Mouse (Mus musculus) embryonic facial prominence, embryonic 15.5 days (tissue): Measurements from ENCODE around the gene Vmn1r206. TPM values are rescaled to one million over a fixed set of nuclear protein-coding genes. Genes with fewer than 3 reads are reported as not detected.
"Not testable (repeated sequence)": the region's sequence is repeated elsewhere in the genome, so short reads cannot be mapped to it uniquely, and the experiment has no call there.

Experiments
- ATAC-seq: fragments of 200-750 bp; cut with Nextera tagmentation; 2 replicates; pipeline ENCODE4 v1.8.0; 2017; ENCODE audit warnings: low read depth, moderate TSS enrichment; ENCODE audit not compliant: insufficient number of reproducible peaks, low FRiP score, low TSS enrichment
- H3K27ac ChIP-seq: fragments of 300-500 bp; sonication (generic); replicated peaks from 2 replicates; pipeline ENCODE4 v1.5.1; 2015; ENCODE audit warnings: mild to moderate bottlenecking, inconsistent platforms
- H3K27me3 ChIP-seq: fragments of 300-500 bp; sonication (generic); 2 replicates; pipeline ENCODE4 v1.6.1; 2015; ENCODE audit warnings: inconsistent platforms
- H3K36me3 ChIP-seq: fragments of 300-500 bp; sonication (generic); 2 replicates; pipeline ENCODE4 v1.6.1; 2015; ENCODE audit warnings: mild to moderate bottlenecking, inconsistent platforms
- H3K4me1 ChIP-seq: fragments of 300-500 bp; sonication (generic); 2 replicates; pipeline ENCODE4 v1.6.1; 2015; ENCODE audit warnings: inconsistent platforms
- H3K4me2 ChIP-seq: fragments of 300-500 bp; sonication (generic); replicated peaks from 2 replicates; pipeline ENCODE4 v1.6.1; 2015; ENCODE audit warnings: mild to moderate bottlenecking, inconsistent platforms
- H3K4me3 ChIP-seq: fragments of 300-500 bp; sonication (generic); replicated peaks from 2 replicates; pipeline ENCODE4 v1.5.1; 2015; ENCODE audit warnings: mild to moderate bottlenecking, inconsistent platforms
- H3K9ac ChIP-seq: fragments of 300-500 bp; sonication (generic); 2 replicates; pipeline ENCODE4 v1.6.1; 2015; ENCODE audit warnings: inconsistent platforms
- H3K9me3 ChIP-seq: fragments of 300-500 bp; sonication (generic); replicated peaks from 2 replicates; pipeline ENCODE4 v1.6.1; 2016; ENCODE audit warnings: inconsistent platforms
- WGBS: fragments of 180-500 bp; shearing (Covaris S2); methylation state at CpG from one replicate; pipeline ENCODE4 v1.1.7; 2015; 5-methylcytosine and 5-hydroxymethylcytosine counted together
- polyA plus RNA-seq: library from polyadenylated mRNA; unstranded; fragments of >200 nt; fragmentation: Nextera tagmentation; extraction: Ambion mirVana; gene quantifications from 2 replicates; pipeline ENCODE4 v1.2.1, GENCODE M21; 2015

Vmn1r206 gene
- polyA plus RNA-seq = not detected in 2 replicates

- not testable (repeated sequence) for H3K4me3 ChIP-seq, H3K36me3 ChIP-seq, H3K9ac ChIP-seq, H3K9me3 ChIP-seq, H3K27me3 ChIP-seq, H3K27ac ChIP-seq, H3K4me1 ChIP-seq, ATAC-seq, H3K4me2 ChIP-seq
These were observed at the start of gene Vmn1r206 for GRCm38 (mm10) chr13:22624151-22624550. TSS of gene Vmn1r206 (minus strand) at chr13:22624251.

- Histone ChIP-seq H3K4me2 (no peak within 1 kb of the TSS), H3K9ac (no peak within 1 kb of the TSS), H3K27me3 (no peaks in the 10 kb centered on the region), H3K4me1 (no peaks in the 10 kb centered on the region), H3K36me3 (no peaks in the 10 kb centered on the region), H3K4me3 (no peak within 1 kb of the TSS), H3K27ac (no peak within 1 kb of the TSS), H3K9me3 (no peaks in the 10 kb centered on the region)
- WGBS = 84% methylated on average over 3 of the region's 3 CpGs
- ATAC-seq = no peak
These were observed 31.2 kb downstream of the Vmn1r206 start, which contains the start of gene Vmn1r205 for GRCm38 (mm10) chr13:22592900-22593299. TSS of gene Vmn1r205 (minus strand) at chr13:22593000.

- not testable (repeated sequence) for ATAC-seq, H3K27ac ChIP-seq, H3K27me3 ChIP-seq, H3K4me1 ChIP-seq, H3K4me3 ChIP-seq, H3K4me2 ChIP-seq, H3K9me3 ChIP-seq, H3K9ac ChIP-seq, H3K36me3 ChIP-seq
- 79% methylated on average over 14 of the region's 14 CpGs for WGBS
These were observed 40.7 kb downstream of the Vmn1r206 start for GRCm38 (mm10) chr13:22583336-22583735.

GRCm38 (mm10) chr13:22574911-22575310 lies 49.1 kb downstream of the Vmn1r206 start:
- not testable (repeated sequence) for H3K4me1 ChIP-seq, H3K9me3 ChIP-seq, H3K4me2 ChIP-seq, H3K27ac ChIP-seq, H3K27me3 ChIP-seq, H3K36me3 ChIP-seq, ATAC-seq, H3K9ac ChIP-seq, H3K4me3 ChIP-seq
- WGBS = 78% methylated on average over 3 of the region's 3 CpGs

Other genes starting within 250 kb of the Vmn1r206 start
- gene Vmn1r199, start 244.4 kb downstream of the Vmn1r206 start, polyA plus RNA-seq = 0.14 TPM in 1 of 2 replicates, not detected in the other
- gene Vmn1r200, start 233.9 kb downstream of the Vmn1r206 start, polyA plus RNA-seq = not detected in 2 replicates
- gene Vmn1r201, start 152.3 kb downstream of the Vmn1r206 start, polyA plus RNA-seq = not detected in 2 replicates
- gene Vmn1r202, start 118.9 kb downstream of the Vmn1r206 start, polyA plus RNA-seq = not detected in 2 replicates
- 0.03 TPM in 1 of 2 replicates, not detected in the other for gene Vmn1r203, start 106.1 kb downstream of the Vmn1r206 start, polyA plus RNA-seq
- not detected in 2 replicates for gene Vmn1r204, start 71.1 kb downstream of the Vmn1r206 start, polyA plus RNA-seq
- gene Vmn1r205, start 31.3 kb downstream of the Vmn1r206 start, polyA plus RNA-seq = not detected in 2 replicates
- gene Vmn1r207-ps, start 105.4 kb upstream of the Vmn1r206 start, polyA plus RNA-seq = not detected in 2 replicates
- gene Vmn1r208, start 153.1 kb upstream of the Vmn1r206 start, polyA plus RNA-seq = 0.12 TPM in 1 of 2 replicates, not detected in the other
- not detected in 2 replicates for gene Vmn1r209, start 185.4 kb upstream of the Vmn1r206 start, polyA plus RNA-seq
- not detected in 2 replicates for gene Vmn1r210, start 207.1 kb upstream of the Vmn1r206 start, polyA plus RNA-seq
- gene Vmn1r211, start 233.3 kb upstream of the Vmn1r206 start, polyA plus RNA-seq = not detected in 2 replicates